Mouse (Mus musculus) lung, postnatal 10 days (tissue): ENCODE measurements around the gene Orai1.

Experiments used
- DNase-seq: peaks from one replicate; pipeline ENCODE4 v3.0.0; 2021

The Orai1 gene

DNA sequence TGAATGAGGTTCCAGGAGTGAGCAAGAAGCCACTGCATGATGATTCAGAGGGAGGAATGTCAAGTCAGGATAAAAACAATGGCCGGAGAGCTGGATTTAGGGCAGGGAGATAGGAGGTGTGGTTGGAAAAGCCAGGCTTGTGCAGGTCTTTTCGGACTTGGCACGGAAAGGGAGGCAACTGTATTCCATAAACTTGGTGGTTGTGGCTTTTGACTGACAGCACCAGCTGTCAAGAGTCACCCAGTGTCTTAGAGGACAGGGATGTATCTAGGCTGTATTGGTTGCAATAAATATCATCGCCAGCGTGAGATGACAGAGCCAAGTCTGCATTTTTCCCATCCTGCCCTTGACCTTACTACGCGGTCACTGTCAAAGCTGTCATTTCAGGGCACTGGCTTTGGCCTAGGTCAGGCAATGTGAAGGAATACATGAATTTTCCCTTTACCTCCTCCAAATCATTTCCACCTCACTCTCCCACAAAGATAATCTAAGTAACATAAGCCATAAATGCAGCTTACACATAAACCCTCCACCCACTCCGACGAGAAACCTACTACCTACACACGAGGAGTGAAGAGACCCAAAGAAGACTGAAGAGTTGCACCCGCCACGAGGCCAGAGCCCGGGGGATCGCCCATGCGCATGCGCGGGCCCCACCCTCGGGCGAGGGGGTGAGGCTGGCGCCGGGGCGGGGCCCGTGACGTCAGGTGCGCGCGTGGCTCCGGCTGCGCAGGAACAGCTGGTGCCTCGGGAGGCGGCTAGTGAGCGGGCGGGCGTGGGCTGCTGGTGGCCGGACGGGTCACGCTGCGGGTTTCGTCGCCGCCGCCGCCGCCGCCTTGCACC lies 60.9 kb downstream of the Orai1 start:
- peak; percentile 94 for DNase-seq

DNA sequence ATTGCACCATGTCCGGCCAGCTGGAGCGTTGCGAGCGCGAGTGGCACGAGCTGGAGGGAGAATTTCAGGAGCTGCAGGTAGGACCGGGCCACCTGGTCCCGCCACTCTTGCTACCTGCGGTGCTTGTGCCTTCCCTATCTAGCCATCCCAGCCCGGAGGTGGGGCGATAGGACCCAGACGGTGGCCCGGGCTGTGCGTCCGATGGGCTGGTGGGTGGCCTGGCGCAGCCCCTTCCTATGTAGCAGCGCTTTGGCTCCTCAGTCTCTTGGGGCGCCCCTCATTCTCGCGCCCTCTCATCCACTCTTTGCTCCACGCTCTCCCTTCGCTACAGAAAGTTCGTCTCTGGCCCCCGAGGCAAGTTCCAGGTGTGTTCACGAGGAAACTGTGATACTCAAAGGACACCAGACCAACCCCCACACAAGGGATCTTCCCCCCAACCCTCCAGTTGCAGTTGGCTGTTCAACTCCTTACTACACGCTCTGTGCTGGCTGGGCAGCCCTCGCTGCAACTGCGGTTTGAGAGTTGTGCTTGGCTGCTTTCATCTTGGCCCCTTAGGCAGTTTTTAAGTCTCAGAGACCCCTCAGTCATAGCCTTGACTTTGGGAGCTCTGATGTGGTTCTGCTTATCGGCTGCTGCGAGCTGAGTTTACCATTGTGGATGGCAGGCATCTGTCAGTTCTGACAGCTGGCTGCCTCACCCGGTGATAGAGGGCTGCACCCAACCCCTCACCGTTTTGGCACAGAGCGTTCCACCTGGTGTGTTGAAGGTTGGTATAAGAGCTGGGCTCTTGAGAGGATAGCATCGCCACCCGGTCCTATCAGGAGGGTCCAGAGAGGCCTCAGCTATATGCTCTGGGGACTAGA lies 61.8 kb downstream of the Orai1 start:
- DNase-seq = no peak

- DNase-seq = no peak
These were observed 64.7 kb downstream of the Orai1 start for GRCm38 (mm10) chr5:123079568-123079967.

- no peak for DNase-seq
These were observed 65.2 kb downstream of the Orai1 start for GRCm38 (mm10) chr5:123080041-123080440.
